ENCODE assay signal across 8 mouse cellular contexts in the genomic region with DNA sequence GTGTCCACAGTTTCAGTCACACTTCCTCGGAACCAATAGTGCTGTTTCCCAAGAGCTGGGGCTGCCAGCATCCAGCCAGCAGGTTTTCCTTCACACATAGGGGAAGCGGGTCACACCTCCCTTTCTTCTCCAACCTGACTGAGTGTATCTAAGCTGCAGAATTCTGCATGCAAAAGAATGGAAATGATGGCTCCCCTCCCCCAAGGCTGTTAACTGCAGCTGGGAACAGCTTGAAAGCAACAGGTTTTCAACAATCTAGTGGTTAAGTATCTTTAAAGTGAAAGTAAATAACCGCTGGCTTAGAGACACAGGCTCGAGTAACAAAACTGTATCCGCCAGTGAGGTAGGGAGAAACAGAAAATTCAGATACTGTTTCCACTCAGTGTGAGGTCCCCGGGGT. TPM values are rescaled to one million over a fixed set of nuclear protein-coding genes. Genes with fewer than 3 reads are reported as not detected.
DNase-seq lines count a peak whose midpoint lies in the region; ATAC-seq and TF ChIP-seq lines count a peak whose summit lies in the region.

No protein-coding gene starts in this region.

- peak overlapping the region; percentile 25 for H3K4me3 ChIP-seq in embryonic facial prominence, embryonic 14.5 days (ENCODE audit: low read depth, low read length)
- H3K4me3 ChIP-seq in intestine, postnatal 0 days (ENCODE audit: low read depth, low read length) = peak overlapping the region; percentile 38

- peaks cover 11% of the 10 kb centered on the region; the same call in 1 of the 2 replicates for H3K4me1 ChIP-seq in embryonic facial prominence, embryonic 14.5 days (ENCODE audit: control insufficient read depth, insufficient read depth, low read length)
- no peaks in the 10 kb centered on the region for H3K4me1 ChIP-seq in intestine, postnatal 0 days (replicated peaks; ENCODE audit: control insufficient read depth, insufficient read depth, low read length)

- 0 out of 2 replicates have a peak overlapping the region, but pooled peaks have one; percentile 11 for H3K9ac ChIP-seq in embryonic facial prominence, embryonic 14.5 days (ENCODE audit: low read depth, low read length)
- H3K9ac ChIP-seq in intestine, postnatal 0 days (ENCODE audit: low read depth, low read length) = no peak overlapping the region

- 15% methylated on average over 6 of the region's 6 CpGs for WGBS in embryonic facial prominence, embryonic 14.5 days
- WGBS in intestine, postnatal 0 days = 15% methylated on average over 6 of the region's 6 CpGs

- H3K27me3 ChIP-seq in embryonic facial prominence, embryonic 14.5 days (replicated peaks; ENCODE audit: control insufficient read depth, insufficient read depth, low read length) = no peaks in the 10 kb centered on the region
- no peaks in the 10 kb centered on the region for H3K27me3 ChIP-seq in intestine, postnatal 0 days (replicated peaks; ENCODE audit: control insufficient read depth, insufficient read depth, low read length)

- H3K9me3 ChIP-seq in embryonic facial prominence, embryonic 14.5 days (ENCODE audit: control insufficient read depth, low read length) = no peaks in the 10 kb centered on the region
- H3K9me3 ChIP-seq in intestine, postnatal 0 days (ENCODE audit: control insufficient read depth) = no peaks in the 10 kb centered on the region

- no peaks in the 10 kb centered on the region for H3K36me3 ChIP-seq in embryonic facial prominence, embryonic 14.5 days (ENCODE audit: control insufficient read depth, insufficient read depth, low read length)
- no peaks in the 10 kb centered on the region for H3K36me3 ChIP-seq in intestine, postnatal 0 days (ENCODE audit: control insufficient read depth, insufficient read depth)

- H3K4me2 ChIP-seq in embryonic facial prominence, embryonic 14.5 days (ENCODE audit: low read depth, low read length) = peak overlapping the region; percentile 47
- H3K4me2 ChIP-seq in intestine, postnatal 0 days (replicated peaks; ENCODE audit: low read depth) = peak overlapping the region; percentile 62

- no peak for TF ChIP-seq CTCF in intestine, postnatal 0 days (IDR thresholded peaks at IDR 0.05; ENCODE audit: low read depth)

- DNase-seq in spleen, postnatal 36 days (ENCODE audit: low spot score in 2 of 2) = peak; percentile 13 to 39
- DNase-seq in spleen, postnatal 14 days (ENCODE audit: low spot score in 2 of 2) = no peak
- peak; percentile 65 for DNase-seq in embryonic facial prominence, embryonic 14.5 days (ENCODE audit: low spot score)
- peak; percentile 38 for DNase-seq in lung, postnatal 36 days
- no peak for DNase-seq in left cerebral cortex, adult 18-20 months (ENCODE audit: low spot score in 2 of 2)
- no peak for DNase-seq in retina, embryonic 14.5 days (ENCODE audit: low spot score)
- no peak for DNase-seq in layer of hippocampus, adult 8-10 months (ENCODE audit: low spot score in 2 of 2)

- peak; percentile 38; the same call in 1 of the 2 replicates for ATAC-seq in embryonic facial prominence, embryonic 14.5 days (ENCODE audit: low read depth)
- ATAC-seq in intestine, postnatal 0 days = no peak

- 0 out of 2 replicates have a peak overlapping the region, but pooled peaks have one; percentile 21 for H3K27ac ChIP-seq in embryonic facial prominence, embryonic 14.5 days (replicated peaks; ENCODE audit: low read depth, low read length)
- H3K27ac ChIP-seq in intestine, postnatal 0 days (ENCODE audit: low read depth, low read length) = peak overlapping the region; percentile 31; the same call in 1 of the 2 replicates

RNA-seq across cellular contexts. Expression of a gene that starts 25.6 kb away (rescaled TPM):
- polyA plus RNA-seq in embryonic facial prominence, embryonic 14.5 days (2014; fragmentation: Nextera tagmentation; extraction: Ambion mirVana) = 19.1 and 19.7 TPM in 2 replicates
- polyA plus RNA-seq in intestine, postnatal 0 days (2015; fragmentation: Nextera tagmentation; extraction: Ambion mirVana) = 4.2 and 4.7 TPM in 2 replicates
- 10 to 100 TPM; 66.3 to 70.1 TPM for total RNA-seq in left cerebral cortex, adult 18-20 months (2021)
- 10 to 100 TPM; 58.5 to 66.1 (median 62.9) TPM for total RNA-seq in layer of hippocampus, adult 8-10 months (2022)

Comparison
In these comparisons a context has a peak if more than half of its experiments do, and no peak if none do; other contexts are left out.
1. DNase-seq: peak in spleen, postnatal 36 days (2 of 2), embryonic facial prominence, embryonic 14.5 days (single experiment) and lung, postnatal 36 days (single experiment); none in spleen, postnatal 14 days (0 of 2), left cerebral cortex, adult 18-20 months (0 of 2), retina, embryonic 14.5 days (single experiment) and layer of hippocampus, adult 8-10 months (0 of 2).